Mouse (Mus musculus) hindbrain, embryonic 14.5 days (tissue): Measurements from ENCODE around the gene Vdac2. TPM values are rescaled to one million over a fixed set of nuclear protein-coding genes. Genes with fewer than 3 reads are reported as not detected.
A peak's percentile ranks its signal among the peaks of the same experiment; 100 is the strongest.

Experiments used
- ATAC-seq: fragments of 200-750 bp; cut with Nextera tagmentation; 2 replicates; pipeline ENCODE4 v1.8.0; 2017; ENCODE audit warnings: moderate number of reproducible peaks, mild to moderate bottlenecking, moderate TSS enrichment, moderate library complexity; ENCODE audit not compliant: low FRiP score
- DNase-seq: peaks from one replicate; pipeline ENCODE4 v3.0.0-alpha.2; 2015; ENCODE audit warnings: low spot score
- H3K27ac ChIP-seq: fragments of 300-500 bp; sonication (generic); 2 replicates; pipeline ENCODE4 v1.5.1; 2014; ENCODE audit warnings: mild to moderate bottlenecking, moderate library complexity
- H3K27me3 ChIP-seq: fragments of 300-500 bp; sonication (generic); 2 replicates; pipeline ENCODE4 v1.6.1; 2014; ENCODE audit warnings: mild to moderate bottlenecking, low read length, mixed read lengths; ENCODE audit not compliant: control insufficient read depth, insufficient read depth
- H3K36me3 ChIP-seq: fragments of 300-500 bp; sonication (generic); replicated peaks from 2 replicates; pipeline ENCODE4 v1.6.1; 2014; ENCODE audit not compliant: control insufficient read depth, insufficient read depth
- H3K4me1 ChIP-seq: fragments of 300-500 bp; sonication (generic); replicated peaks from 2 replicates; pipeline ENCODE4 v1.6.1; 2014; ENCODE audit warnings: antibody characterized with exemption, low read length, mixed read lengths; ENCODE audit not compliant: control insufficient read depth, insufficient read depth
- H3K4me2 ChIP-seq: fragments of 300-500 bp; sonication (generic); replicated peaks from 2 replicates; pipeline ENCODE4 v1.6.1; 2014; ENCODE audit warnings: mild to moderate bottlenecking, moderate library complexity
- H3K4me3 ChIP-seq: fragments of 300-500 bp; sonication (generic); replicated peaks from 2 replicates; pipeline ENCODE4 v1.5.1; 2014; ENCODE audit warnings: mild to moderate bottlenecking, low read length
- H3K9ac ChIP-seq: fragments of 300-500 bp; sonication (generic); 2 replicates; pipeline ENCODE4 v1.6.1; 2014
- H3K9me3 ChIP-seq: fragments of 300-500 bp; sonication (generic); 2 replicates; pipeline ENCODE4 v1.6.1; 2016; ENCODE audit warnings: low read length; ENCODE audit not compliant: control insufficient read depth
- WGBS: fragments of 180-500 bp; shearing (Covaris S2); extraction: QIAGEN DNeasy Blood & Tissue Kit; methylation state at CpG from one replicate; pipeline ENCODE4 v1.1.7; 2014; 5-methylcytosine and 5-hydroxymethylcytosine counted together
- polyA plus RNA-seq: library from polyadenylated mRNA; unstranded; fragments of >200 nt; fragmentation: Nextera tagmentation; extraction: Ambion mirVana; gene quantifications from 2 replicates; pipeline ENCODE4 v1.2.1, GENCODE M21; 2014

Vdac2 gene
- polyA plus RNA-seq, 1 experiment from 2014 or later: 305 TPM

- H3K9ac ChIP-seq: no peak overlapping the region
- H3K4me1 ChIP-seq: no peaks in the 10 kb centered on the region
- H3K36me3 ChIP-seq: peaks cover 8% of the 10 kb centered on the region; the same call in 1 of the 2 replicates
- no peak overlapping the region for H3K4me3 ChIP-seq
- H3K9me3 ChIP-seq: no peaks in the 10 kb centered on the region
- H3K27me3 ChIP-seq: no peaks in the 10 kb centered on the region
- ATAC-seq: no peak
- WGBS: 94% methylated on average over 6 of the region's 6 CpGs
- H3K27ac ChIP-seq: no peak overlapping the region
- H3K4me2 ChIP-seq: no peak overlapping the region
- no peak for DNase-seq
Observed at GRCm38 (mm10) chr14:21802543-21803206, 22.4 kb upstream of the Vdac2 start.

GRCm38 (mm10) chr14:21806203-21806602 is 18.8 kb upstream of the Vdac2 start:
- DNase-seq (no peak), ATAC-seq (no peak)
- Histone ChIP-seq H3K27me3 (no peaks in the 10 kb centered on the region), H3K4me1 (no peaks in the 10 kb centered on the region), H3K36me3 (no peaks in the 10 kb centered on the region), H3K9me3 (no peaks in the 10 kb centered on the region), H3K4me3 (no peak overlapping the region), H3K4me2 (no peak overlapping the region), H3K27ac (no peak overlapping the region), H3K9ac (no peak overlapping the region)
- 82% methylated on average over 2 of the region's 2 CpGs for WGBS

DNA sequence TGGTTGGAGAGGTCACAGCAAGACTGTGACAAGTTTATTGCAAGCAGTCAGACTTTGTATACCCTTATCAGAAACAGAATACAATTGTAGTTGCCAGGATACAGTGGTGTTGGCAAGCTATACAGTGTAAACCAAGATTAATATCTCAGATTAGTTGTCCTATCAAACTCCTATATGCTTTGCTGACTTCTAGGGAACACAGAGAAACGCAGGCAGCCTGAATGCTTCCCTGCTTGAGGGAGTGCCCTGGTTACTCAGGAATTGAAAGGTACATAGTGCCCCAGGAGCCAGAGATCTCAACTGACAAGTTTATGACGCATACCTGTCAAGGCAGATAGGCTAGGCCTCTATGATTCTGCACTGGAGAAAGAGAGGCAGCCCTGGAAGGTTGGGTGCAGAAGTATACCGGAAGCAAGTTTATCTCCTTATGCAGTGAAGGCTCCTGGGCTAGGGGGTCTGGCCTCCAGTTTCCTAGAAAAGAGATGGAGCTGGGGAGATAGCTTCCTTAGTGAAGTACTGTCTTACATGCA is 18.3 kb upstream of the Vdac2 start:
- no peaks in the 10 kb centered on the region for H3K9me3 ChIP-seq
- no peak overlapping the region for H3K4me2 ChIP-seq
- WGBS: 91% methylated on average over 3 of the region's 3 CpGs
- no peaks in the 10 kb centered on the region for H3K36me3 ChIP-seq
- no peak overlapping the region for H3K4me3 ChIP-seq
- H3K27ac ChIP-seq: no peak overlapping the region
- H3K4me1 ChIP-seq: no peaks in the 10 kb centered on the region
- DNase-seq: no peak
- no peak overlapping the region for H3K9ac ChIP-seq
- H3K27me3 ChIP-seq: no peaks in the 10 kb centered on the region
- ATAC-seq: no peak

GRCm38 (mm10) chr14:21808208-21808922 is 16.7 kb upstream of the Vdac2 start:
- WGBS: 91% methylated on average over 8 of the region's 8 CpGs
- DNase-seq (no peak), ATAC-seq (no peak)
- Histone ChIP-seq H3K4me2 (no peak overlapping the region), H3K36me3 (no peaks in the 10 kb centered on the region), H3K27me3 (no peaks in the 10 kb centered on the region), H3K4me3 (no peak overlapping the region), H3K9ac (no peak overlapping the region), H3K4me1 (no peaks in the 10 kb centered on the region), H3K27ac (no peak overlapping the region), H3K9me3 (no peaks in the 10 kb centered on the region)

DNA sequence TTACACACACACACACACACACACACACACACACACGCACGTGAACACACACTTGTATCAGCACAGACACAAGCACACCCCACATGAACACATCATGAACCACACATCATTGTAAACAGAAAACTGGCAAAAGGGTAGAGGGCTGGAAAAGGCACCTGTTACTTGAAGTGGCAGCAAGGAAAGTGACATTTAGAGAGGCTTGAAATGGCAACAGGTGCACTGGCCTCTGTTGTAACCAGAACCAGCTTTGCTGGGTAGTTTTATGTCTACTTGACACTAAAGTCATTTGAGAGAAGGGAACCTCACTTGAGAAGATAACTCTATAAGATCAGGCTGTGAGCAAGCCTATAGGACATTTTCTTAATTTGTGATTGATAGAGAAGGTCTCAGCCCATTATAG is 15.6 kb upstream of the Vdac2 start:
- H3K9me3 ChIP-seq: no peaks in the 10 kb centered on the region
- no peak overlapping the region for H3K9ac ChIP-seq
- 88% methylated on average over 2 of the region's 2 CpGs for WGBS
- DNase-seq (no peak), ATAC-seq (no peak)
- no peak overlapping the region for H3K4me2 ChIP-seq
- no peaks in the 10 kb centered on the region for H3K4me1 ChIP-seq
- no peak overlapping the region for H3K27ac ChIP-seq
- H3K4me3 ChIP-seq: no peak overlapping the region
- no peaks in the 10 kb centered on the region for H3K27me3 ChIP-seq
- no peaks in the 10 kb centered on the region for H3K36me3 ChIP-seq

DNA sequence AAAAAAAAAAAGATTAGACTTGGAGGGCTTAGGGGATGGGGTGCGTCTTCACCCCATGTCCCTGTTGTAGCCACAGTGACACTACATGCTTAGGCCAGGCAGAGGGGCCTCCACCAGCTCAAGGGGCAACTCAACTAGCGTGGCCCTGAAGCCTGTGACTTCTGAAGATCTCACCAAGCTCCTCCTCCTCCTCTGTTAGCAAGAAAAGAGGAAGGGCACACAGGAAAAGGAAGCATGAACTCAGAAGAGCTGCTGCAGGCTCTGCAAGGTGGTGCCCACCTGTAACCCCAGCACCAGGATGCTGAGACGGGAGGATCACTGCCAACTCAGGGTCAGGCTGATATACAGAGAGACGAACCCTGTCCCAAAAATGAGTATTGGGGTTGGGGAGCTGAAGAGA is 13.7 kb upstream of the Vdac2 start:
- Histone ChIP-seq H3K4me3 (no peak overlapping the region), H3K27me3 (no peaks in the 10 kb centered on the region), H3K36me3 (no peaks in the 10 kb centered on the region), H3K9ac (no peak overlapping the region), H3K4me2 (no peak overlapping the region), H3K4me1 (no peaks in the 10 kb centered on the region), H3K9me3 (no peaks in the 10 kb centered on the region), H3K27ac (no peak overlapping the region)
- ATAC-seq (no peak), DNase-seq (no peak)
- WGBS: 89% methylated on average over 4 of the region's 4 CpGs

GRCm38 (mm10) chr14:21811744-21812393 is 13.2 kb upstream of the Vdac2 start:
- H3K4me2 ChIP-seq: no peak overlapping the region
- WGBS: 90% methylated on average over 10 of the region's 10 CpGs
- H3K4me3 ChIP-seq: no peak overlapping the region
- H3K27ac ChIP-seq: no peak overlapping the region
- H3K9me3 ChIP-seq: no peaks in the 10 kb centered on the region
- H3K36me3 ChIP-seq: no peaks in the 10 kb centered on the region
- H3K9ac ChIP-seq: no peak overlapping the region
- no peak for ATAC-seq
- no peaks in the 10 kb centered on the region for H3K4me1 ChIP-seq
- DNase-seq: no peak
- no peaks in the 10 kb centered on the region for H3K27me3 ChIP-seq

DNA sequence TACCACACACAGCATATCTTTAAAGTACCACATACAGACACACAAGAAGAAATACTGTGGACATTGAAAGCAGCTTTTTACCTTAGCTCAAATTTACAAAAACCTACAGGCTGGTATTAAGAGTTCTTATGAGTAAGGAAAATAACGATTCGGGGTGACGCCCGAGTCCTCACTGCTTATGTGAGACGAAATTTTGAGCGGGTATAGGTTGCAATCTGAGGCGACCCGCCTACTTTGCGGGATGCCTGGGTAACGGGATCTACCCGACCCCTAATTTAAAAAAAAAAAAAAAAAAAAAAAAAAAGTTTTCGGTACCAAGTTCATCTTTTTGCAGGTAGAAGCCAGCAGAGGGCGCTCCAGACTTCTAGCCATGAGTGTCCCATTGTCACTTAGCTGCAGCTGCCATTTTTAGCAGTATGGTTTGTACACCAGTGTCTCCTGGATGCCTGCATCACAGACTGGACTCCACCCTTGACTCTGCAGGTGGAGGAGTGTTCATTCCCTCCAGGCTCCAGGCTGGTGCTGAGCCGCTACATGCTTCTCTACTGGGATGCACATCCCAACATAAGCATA is 12.4 kb upstream of the Vdac2 start:
- DNase-seq: peak; percentile 55
- no peaks in the 10 kb centered on the region for H3K4me1 ChIP-seq
- WGBS: 24% methylated on average over 14 of the region's 14 CpGs

DNA sequence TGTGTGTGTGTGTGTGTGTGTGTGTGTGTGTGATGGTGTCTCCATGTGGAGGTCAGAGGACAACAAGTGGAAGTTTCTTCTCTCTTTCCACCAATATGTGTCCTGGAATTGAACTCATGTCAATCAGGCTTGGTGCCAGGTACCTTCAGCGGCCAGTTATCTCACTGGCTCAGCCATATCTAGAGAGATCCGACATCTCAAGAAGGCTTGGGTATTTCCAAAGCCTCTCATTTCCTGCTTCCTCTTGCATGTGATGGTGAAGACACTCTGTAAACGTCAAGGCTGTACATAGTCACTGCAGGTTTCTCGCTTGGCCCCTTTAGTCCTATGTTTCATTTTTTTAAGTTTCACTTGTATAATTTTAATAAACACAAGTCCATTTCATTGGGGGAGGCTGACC is 11.8 kb upstream of the Vdac2 start:
- DNase-seq (no peak), ATAC-seq (no peak)
- no peak overlapping the region for H3K9ac ChIP-seq
- no peak overlapping the region for H3K4me3 ChIP-seq
- H3K4me2 ChIP-seq: no peak overlapping the region
- H3K27ac ChIP-seq: no peak overlapping the region
- no peaks in the 10 kb centered on the region for H3K4me1 ChIP-seq
- H3K27me3 ChIP-seq: no peaks in the 10 kb centered on the region
- H3K36me3 ChIP-seq: no peaks in the 10 kb centered on the region
- H3K9me3 ChIP-seq: no peaks in the 10 kb centered on the region
- WGBS: 86% methylated on average over 4 of the region's 4 CpGs

More for the DNA sequence above, 12.4 kb upstream of the Vdac2 start:
- no peak overlapping the region for H3K4me3 ChIP-seq
- H3K9ac ChIP-seq: no peak overlapping the region
- H3K4me2 ChIP-seq: no peak overlapping the region
- no peak for ATAC-seq
- H3K27me3 ChIP-seq: no peaks in the 10 kb centered on the region
- H3K9me3 ChIP-seq: no peaks in the 10 kb centered on the region
- no peak overlapping the region for H3K27ac ChIP-seq
- H3K36me3 ChIP-seq: no peaks in the 10 kb centered on the region
